Mouse (Mus musculus) gastrocnemius, postnatal 14 days (tissue): ENCODE measurements around the gene Papola. TPM values are rescaled to one million over a fixed set of nuclear protein-coding genes. Genes with fewer than 3 reads are reported as not detected.

Experiments used
- DNase-seq: peaks from one replicate; pipeline ENCODE4 v3.0.0; 2021; ENCODE audit warnings: mixed read lengths
- intact Hi-C: fragments of 180-260 bp; cut with DNase I; formaldehyde crosslinking; loops from one replicate; pipeline ENCODE4 v1.15.1; 2025; ENCODE audit warnings: low total_unique reads
- total RNA-seq, 2 experiments: library from RNA; stranded (reverse); gene quantifications; 2 replicates each; pipeline ENCODE4 v1.2.3; 2021

Gene Papola
- total RNA-seq, 2 experiments from 2014 or later, result 64.5 to 70.9 TPM

- no peak for DNase-seq
- intact Hi-C loops, result loop anchor here (10.0 kb wide), 1 partner anchor 204 kb away; no protein-coding TSS in a partner anchor
Observed at GRCm38 (mm10) chr12:105850675-105851074, 66.2 kb downstream of the Papola start.

- intact Hi-C loops, result loop anchor here (10.0 kb wide), 1 partner anchor 202 kb away; no protein-coding TSS in a partner anchor
- no peak for DNase-seq
Observed at GRCm38 (mm10) chr12:105852798-105853197, 68.3 kb downstream of the Papola start.

- DNase-seq, result no peak
- intact Hi-C loops, result loop anchor here (10.0 kb wide), 1 partner anchor 200 kb away; no protein-coding TSS in a partner anchor
Observed at GRCm38 (mm10) chr12:105854639-105855038, 70.1 kb downstream of the Papola start.

DNA sequence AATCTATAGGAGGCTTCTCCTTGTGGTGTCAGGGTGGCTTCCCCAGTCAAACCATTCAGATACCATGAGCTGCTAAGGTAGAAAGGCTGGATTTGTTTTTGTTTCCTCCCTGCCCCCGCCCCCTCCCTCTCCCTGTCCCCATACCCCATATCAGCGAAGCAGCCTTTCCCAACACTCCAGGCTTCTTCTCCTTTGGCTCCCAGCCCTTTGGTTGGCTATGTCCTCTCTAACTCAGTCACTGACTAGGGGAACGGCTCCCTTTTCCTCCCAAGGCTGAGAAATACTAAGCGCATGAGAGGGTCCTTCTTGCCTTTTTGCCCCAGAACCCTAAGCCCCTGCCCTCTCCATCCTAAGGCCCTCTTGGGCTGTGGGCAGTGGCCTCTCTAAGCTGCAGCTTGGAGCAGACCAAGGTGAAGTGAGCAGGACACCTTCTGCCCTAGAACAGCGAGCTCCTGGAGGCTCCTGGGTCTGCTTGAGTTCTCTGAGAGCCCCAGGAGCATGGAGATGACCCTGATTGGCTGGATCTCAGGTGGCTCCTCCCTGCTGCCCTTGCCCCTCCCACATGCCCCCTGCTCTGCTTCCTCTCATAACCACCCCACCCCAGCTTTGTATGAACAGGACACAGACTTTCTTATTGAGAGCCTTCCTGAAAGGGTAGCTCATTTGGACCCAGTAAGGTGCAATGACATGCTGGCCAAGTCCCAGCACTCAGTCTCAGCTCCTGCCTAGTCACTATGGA, 73.6 kb downstream of the Papola start:
- DNase-seq, result no peak
- intact Hi-C loops, result loop anchor here (10.0 kb wide), 1 partner anchor 197 kb away; no protein-coding TSS in a partner anchor

GRCm38 (mm10) chr12:105862072-105862471, 77.6 kb downstream of the Papola start:
- intact Hi-C loops, result no loop called here
- DNase-seq, result no peak

DNA sequence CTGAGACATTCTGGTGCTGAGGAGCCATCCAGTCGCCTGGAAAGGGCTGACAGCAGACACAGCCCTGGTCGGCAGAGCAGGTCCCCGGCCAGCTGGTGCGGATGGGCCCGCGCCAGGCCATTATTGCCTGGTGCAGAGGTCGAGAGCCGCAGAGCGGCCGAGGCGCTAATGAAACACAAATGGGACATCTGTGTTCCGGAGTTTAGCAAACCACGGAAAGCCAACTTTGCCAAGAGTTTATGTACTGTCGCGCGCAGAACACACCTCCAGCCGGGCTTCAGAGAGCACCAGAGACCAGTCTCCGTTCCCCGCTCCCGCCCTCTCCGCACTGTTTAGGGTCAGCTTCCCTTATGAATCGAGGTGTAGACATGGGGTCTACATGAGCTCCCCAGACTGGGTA, 78.1 kb downstream of the Papola start:
- DNase-seq, result peak; percentile 49
- intact Hi-C loops, result no loop called here

DNA sequence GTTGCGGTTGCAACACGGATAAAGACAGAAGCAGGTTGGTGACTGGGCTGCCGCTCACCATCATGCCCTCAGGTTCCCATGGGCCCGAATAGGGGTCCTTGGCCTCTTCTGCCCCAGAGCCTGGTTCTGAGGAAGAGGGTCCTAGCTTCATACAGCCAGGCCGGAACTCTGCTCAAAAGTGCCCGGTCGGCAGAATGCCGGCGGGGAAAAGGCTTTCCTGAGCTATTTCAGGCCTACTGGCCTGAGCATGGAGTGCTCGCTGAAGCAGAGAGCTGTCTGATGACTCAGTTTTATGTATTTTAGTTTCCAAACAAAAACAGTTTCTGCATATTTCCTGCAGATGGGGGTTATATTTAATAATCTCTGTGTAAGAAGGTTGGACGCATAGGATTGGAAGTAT, 78.9 kb downstream of the Papola start:
- no peak for DNase-seq
- intact Hi-C loops, result no loop called here

DNA sequence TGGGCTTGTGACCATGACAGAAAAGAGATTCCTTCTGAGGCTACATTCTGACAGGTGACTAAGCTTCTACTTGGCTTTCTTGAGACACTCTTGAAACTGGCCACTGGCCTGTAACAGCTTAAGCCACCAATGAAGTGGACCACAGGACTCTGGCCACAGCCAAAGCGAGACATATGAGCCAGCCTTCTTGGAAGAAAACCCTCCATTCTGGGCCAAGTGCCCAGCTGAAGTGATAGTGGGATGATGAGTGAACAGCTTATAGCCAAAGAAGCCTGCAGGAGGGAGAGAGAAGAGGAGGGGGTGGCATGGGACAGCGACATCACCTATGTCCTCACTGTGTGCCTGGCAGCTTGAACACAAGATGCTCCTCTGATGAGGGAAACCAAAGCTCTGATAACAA, 83.2 kb downstream of the Papola start:
- DNase-seq, result no peak
- intact Hi-C loops, result no loop called here

DNA sequence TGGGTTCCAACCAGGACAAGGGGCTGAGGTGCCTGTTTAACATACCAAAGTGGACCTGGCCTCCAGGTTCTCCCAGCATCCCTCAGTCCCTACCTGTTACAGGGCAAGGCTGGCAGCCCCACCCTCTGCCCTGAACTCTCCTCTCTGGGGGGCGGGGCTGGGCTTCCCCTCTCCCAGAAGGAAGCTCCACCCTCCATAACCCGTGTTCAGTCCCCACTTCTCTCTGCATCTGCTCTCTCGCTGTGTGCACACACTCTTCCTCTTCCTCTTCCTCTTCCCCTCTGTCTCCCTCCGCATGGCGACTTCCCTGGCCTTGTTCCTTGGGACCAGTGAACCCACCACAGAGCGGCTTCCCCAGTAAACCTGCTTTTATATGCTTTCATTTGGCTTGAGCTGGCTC, 84.7 kb downstream of the Papola start:
- DNase-seq, result no peak
- intact Hi-C loops, result no loop called here

DNA sequence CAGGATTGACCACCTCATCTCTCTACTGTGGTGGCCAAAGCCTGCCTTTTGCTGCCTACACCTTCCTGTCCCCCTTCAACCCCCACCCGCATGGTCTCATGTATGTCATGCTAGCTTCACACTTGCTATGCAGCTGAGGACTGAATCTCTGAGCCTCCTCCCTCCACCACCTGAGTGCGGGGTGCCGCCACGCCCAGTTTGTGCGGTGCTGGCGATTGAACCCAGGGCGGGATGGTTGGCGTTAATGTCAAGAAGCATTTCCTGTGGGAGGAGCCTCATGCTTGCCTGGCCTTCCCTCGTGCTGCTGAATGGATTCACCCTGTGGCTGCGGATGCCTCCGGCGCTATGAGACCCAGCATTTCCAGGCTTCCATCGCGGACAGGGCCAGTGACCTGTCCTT, 85.2 kb downstream of the Papola start:
- no peak for DNase-seq
- intact Hi-C loops, result no loop called here

GRCm38 (mm10) chr12:105873283-105873682, 88.8 kb downstream of the Papola start:
- DNase-seq, result no peak
- intact Hi-C loops, result no loop called here

DNA sequence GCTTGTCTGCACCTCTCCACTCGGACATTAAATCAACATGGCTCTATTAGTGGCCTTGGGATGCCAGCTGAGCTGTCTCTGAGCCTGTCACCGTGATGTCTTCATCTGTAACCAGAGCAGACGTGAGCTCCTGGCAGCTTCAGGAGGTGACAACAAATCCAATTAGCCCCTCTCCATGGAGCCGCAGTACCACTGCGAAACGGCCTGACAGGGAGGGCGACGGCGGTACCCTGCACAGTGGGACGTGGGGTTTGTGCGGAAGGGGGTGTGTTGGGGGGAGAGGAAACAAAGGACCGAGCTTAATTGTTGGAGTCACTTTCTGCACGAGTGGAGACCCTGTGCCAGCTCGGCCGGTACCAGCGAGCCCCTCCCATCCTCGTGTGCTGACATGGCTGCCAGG, 90.6 kb downstream of the Papola start:
- intact Hi-C loops, result no loop called here
- no peak for DNase-seq

- DNase-seq, result peak; percentile 26
- intact Hi-C loops, result no loop called here
Observed at GRCm38 (mm10) chr12:105876521-105876920, 92.0 kb downstream of the Papola start.

DNA sequence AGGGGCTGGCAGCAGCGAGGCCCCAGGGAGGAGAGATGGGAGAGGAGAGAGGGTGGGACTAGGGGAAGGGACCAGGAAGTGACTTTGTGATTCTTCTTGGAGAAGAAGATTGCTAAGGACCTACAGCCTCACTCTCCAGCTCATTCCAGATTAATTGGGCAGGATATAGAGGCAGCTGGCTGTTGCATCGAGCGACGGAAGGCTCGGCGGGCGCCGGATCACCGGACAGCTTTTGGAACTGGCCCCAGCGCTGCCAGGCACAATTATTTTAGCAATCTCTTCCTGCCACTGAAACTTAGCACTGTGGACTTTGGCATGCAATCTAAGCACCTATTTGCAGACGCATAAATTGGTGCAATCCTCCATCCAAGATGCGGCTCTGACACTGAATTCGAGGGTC, 92.4 kb downstream of the Papola start:
- intact Hi-C loops, result no loop called here

GRCm38 (mm10) chr12:105878746-105879145, 94.3 kb downstream of the Papola start:
- intact Hi-C loops, result no loop called here
- DNase-seq, result no peak

More for the DNA sequence above, 92.4 kb downstream of the Papola start:
- no peak for DNase-seq

- intact Hi-C loops, result no loop called here
Observed at GRCm38 (mm10) chr12:105883799-105884514, 99.5 kb downstream of the Papola start.

DNA sequence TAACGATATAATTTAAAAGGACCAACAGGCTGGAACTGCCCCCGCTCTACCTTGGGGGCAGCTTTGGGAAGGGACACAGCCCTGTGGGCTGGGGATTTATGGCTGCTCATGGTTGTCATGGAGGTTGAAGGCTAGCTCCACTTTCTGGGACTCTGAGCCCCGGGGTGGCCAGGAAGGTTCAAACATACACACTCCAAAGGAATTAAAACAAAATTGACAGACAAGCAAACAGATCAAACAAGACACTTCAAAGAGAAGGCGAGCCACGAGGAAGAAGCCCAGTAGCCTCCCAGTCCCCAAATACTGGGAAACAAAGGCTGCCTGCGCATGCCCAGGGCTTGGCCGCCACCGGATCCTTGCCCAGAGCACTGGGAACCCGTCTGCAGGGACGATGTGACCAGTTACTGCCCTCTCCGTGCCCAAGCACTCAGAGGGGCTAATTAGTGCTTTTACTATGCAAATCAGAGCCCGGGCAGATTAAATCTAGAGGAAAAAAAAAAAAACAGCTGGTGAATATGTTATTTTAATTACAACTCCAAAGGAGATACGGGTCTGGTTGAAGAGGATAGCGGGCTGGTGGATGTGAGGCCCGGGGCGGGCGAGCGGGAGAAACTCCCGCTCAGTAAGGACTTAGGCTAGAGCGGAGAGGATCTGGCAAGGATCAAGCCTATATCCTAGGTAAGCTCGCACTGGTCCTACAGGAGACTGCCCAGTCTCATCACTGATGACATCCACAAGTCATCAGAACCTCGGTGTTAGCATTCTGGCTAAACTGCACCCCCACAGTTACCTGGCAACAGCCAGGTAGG, 100.2 kb downstream of the Papola start:
- intact Hi-C loops, result no loop called here
- DNase-seq, result no peak

More at GRCm38 (mm10) chr12:105883799-105884514, 99.5 kb downstream of the Papola start:
- no peak for DNase-seq
